Mouse (Mus musculus) heart, postnatal 4 days (tissue): ENCODE data around the gene Gm49358. TPM values are rescaled to one million over a fixed set of nuclear protein-coding genes. Genes with fewer than 3 reads are reported as not detected.

ENCODE experiments used
- DNase-seq: peaks from one replicate; pipeline ENCODE4 v3.0.0; 2021
- total RNA-seq, 2 experiments: library from RNA; stranded (reverse); gene quantifications; 2 replicates each; pipeline ENCODE4 v1.2.3; 2021

Gene Gm49358
- total RNA-seq, 2 experiments from 2014 or later, result 12.8 to 14.2 TPM

- no peak for DNase-seq
Measured at GRCm38 (mm10) chr10:86872591-86872990, 108.8 kb downstream of the Gm49358 start.

- DNase-seq, result no peak
Measured at GRCm38 (mm10) chr10:86878721-86879120, 114.9 kb downstream of the Gm49358 start.

GRCm38 (mm10) chr10:86880071-86880806, 116.5 kb downstream of the Gm49358 start:
- no peak for DNase-seq

GRCm38 (mm10) chr10:86881448-86881847, 117.7 kb downstream of the Gm49358 start:
- DNase-seq, result no peak

Other genes starting within 250 kb of the Gm49358 start
- 100 to 1,000 TPM; 307 to 335 TPM for gene Hsp90b1, start 58.5 kb upstream of the Gm49358 start, total RNA-seq
- gene Ttc41, start 58.2 kb upstream of the Gm49358 start, total RNA-seq, result 1 to 10 TPM; 1.6 to 1.7 TPM
- gene Nt5dc3, start 15.0 kb downstream of the Gm49358 start, total RNA-seq, result 10 to 100 TPM; 35.0 to 35.1 TPM
- gene Stab2, start 244.1 kb downstream of the Gm49358 start, total RNA-seq, result under 1 TPM; 0.12 to 0.25 TPM